24 mouse cellular contexts compared by ENCODE assay signal in the genomic region with DNA sequence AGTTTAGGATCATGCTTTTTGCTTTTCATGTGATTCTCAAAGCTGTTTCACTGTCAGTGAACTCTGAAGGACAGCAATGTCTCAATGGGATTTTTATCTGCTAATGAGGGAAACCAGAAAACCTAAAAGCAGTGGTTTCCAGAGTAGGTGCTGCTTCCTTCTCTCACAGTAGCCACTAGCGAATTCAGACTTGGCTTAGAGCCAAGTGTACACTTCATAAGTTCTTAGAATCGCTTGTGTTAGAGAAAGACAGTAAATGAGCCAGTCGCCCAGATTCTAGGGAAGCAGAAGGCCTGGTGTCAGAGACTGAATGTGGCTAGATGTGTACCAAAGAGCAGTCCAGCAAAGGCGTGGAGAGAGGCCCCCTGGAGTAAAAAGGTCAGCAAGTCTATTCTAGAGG. TPM values are rescaled to one million over a fixed set of nuclear protein-coding genes. Genes with fewer than 3 reads are reported as not detected.
"Had no signal": no experiment of that assay in that cellular context is flagged by ENCODE, and none has a peak within 500 bp of the region (broad histone marks: within the 10 kb centered on the region; RNA-seq: fewer than 3 reads in every experiment).

No protein-coding gene starts in this region.

- H3K4me2 ChIP-seq: limb, embryonic 13.5 days; liver, embryonic 12.5 days; liver, embryonic 15.5 days; midbrain, embryonic 12.5 days; neural tube, embryonic 12.5 days; neural tube, embryonic 15.5 days had no signal

- ATAC-seq: liver, embryonic 12.5 days had no signal

- H3K9ac ChIP-seq: limb, embryonic 13.5 days; liver, embryonic 12.5 days; liver, embryonic 15.5 days; midbrain, embryonic 12.5 days; neural tube, embryonic 12.5 days; neural tube, embryonic 15.5 days had no signal

- H3K9me3 ChIP-seq: limb, embryonic 10.5 days; limb, embryonic 13.5 days; liver, embryonic 12.5 days; liver, embryonic 15.5 days; midbrain, embryonic 12.5 days; neural tube, embryonic 12.5 days; neural tube, embryonic 15.5 days had no signal

- H3K27ac ChIP-seq: limb, embryonic 10.5 days; limb, embryonic 13.5 days; liver, embryonic 12.5 days; liver, embryonic 15.5 days; midbrain, embryonic 12.5 days; neural tube, embryonic 12.5 days; neural tube, embryonic 15.5 days; stomach, postnatal 0 days had no signal

- H3K4me1 ChIP-seq: limb, embryonic 10.5 days; limb, embryonic 13.5 days; liver, embryonic 12.5 days; liver, embryonic 15.5 days; midbrain, embryonic 12.5 days; neural tube, embryonic 12.5 days; neural tube, embryonic 15.5 days had no signal

- H3K27me3 ChIP-seq: liver, embryonic 12.5 days; liver, embryonic 15.5 days; midbrain, embryonic 12.5 days; neural tube, embryonic 12.5 days; neural tube, embryonic 15.5 days had no signal

- H3K4me3 ChIP-seq: limb, embryonic 10.5 days; limb, embryonic 13.5 days; liver, embryonic 12.5 days; liver, embryonic 15.5 days; midbrain, embryonic 12.5 days; neural tube, embryonic 12.5 days; neural tube, embryonic 15.5 days had no signal

- DNase-seq: kidney, adult 9 months; kidney, postnatal 14 days; kidney, postnatal 4 days; liver; lung, adult 18-20 months; lung, postnatal 10 days; lung, postnatal 4 days; right cerebral cortex, adult 18-20 months; right cerebral cortex, postnatal 14 days; right cerebral cortex, postnatal 4 days; thymus, adult 2 months; thymus, postnatal 14 days; thymus, postnatal 4 days had no signal

- H3K36me3 ChIP-seq: limb, embryonic 10.5 days; limb, embryonic 13.5 days; liver, embryonic 12.5 days; liver, embryonic 15.5 days; midbrain, embryonic 12.5 days; neural tube, embryonic 12.5 days; neural tube, embryonic 15.5 days had no signal

RNA-seq across cellular contexts. Expression of gene Drd2, which starts 29.6 kb away (rescaled TPM):
- total RNA-seq: megakaryocyte progenitor cell, adult 5-6 weeks; megakaryocyte-erythroid progenitor cell, adult 5-6 weeks had no signal
- polyA plus RNA-seq: limb, embryonic 10.5 days; limb, embryonic 13.5 days; liver, embryonic 12.5 days; liver, embryonic 15.5 days; stomach, embryonic 14.5 days; stomach, postnatal 0 days had no signal
